Mouse (Mus musculus): ENCODE data around the gene Rcvrn.

GRCm38 (mm10) chr11:67664261-67664660, 30.9 kb upstream of the Rcvrn start:
- TF ChIP-seq CTCF (IDR thresholded peaks at IDR 0.05; ENCODE audit: low read depth, low read length): no peak
- no peak for TF ChIP-seq POLR2A (IDR thresholded peaks at IDR 0.05; ENCODE audit: borderline replicate concordance, low read depth, low read length)

All from bone marrow macrophage, adult 2 months (primary cell).